Mouse (Mus musculus) myocyte (in vitro differentiated cells): ENCODE measurements around the gene Prdm1.

Experiments
- CEBPB ChIP-seq: IDR thresholded peaks from 2 replicates; pipeline ENCODE4 v1.6.1; 2011; ENCODE audit warnings: mild to moderate bottlenecking, moderate library complexity; ENCODE audit not compliant: poor library complexity, insufficient read depth, severe bottlenecking
- E2F4 ChIP-seq: IDR thresholded peaks from one replicate; pipeline ENCODE4 v1.6.1; 2011; ENCODE audit warnings: mild to moderate bottlenecking, control low read depth, moderate library complexity; ENCODE audit not compliant: insufficient read depth
- MAX ChIP-seq: IDR thresholded peaks from one replicate; pipeline ENCODE4 v1.6.1; 2011; ENCODE audit warnings: low read depth, mild to moderate bottlenecking, control low read depth
- MYOD1 ChIP-seq, 3 experiments: IDR thresholded peaks; one replicate each; pipeline ENCODE4 v1.6.1; 2011; ENCODE audit warnings: control low read depth in 2 of 3, low read depth in 2 of 3, mild to moderate bottlenecking in 2 of 3, moderate library complexity in 1 of 3; ENCODE audit not compliant: insufficient read length in 2 of 3, control insufficient read depth in 1 of 3
- MYOG ChIP-seq, 3 experiments: IDR thresholded peaks; one replicate each; pipeline ENCODE4 v1.6.1; 2011; ENCODE audit warnings: control low read depth in 2 of 3, low read depth in 2 of 3, mild to moderate bottlenecking in 2 of 3; ENCODE audit not compliant: insufficient read length in 2 of 3, control insufficient read depth in 1 of 3, insufficient read depth in 1 of 3
- POLR2A ChIP-seq: IDR thresholded peaks from one replicate; pipeline ENCODE4 v1.6.1; 2011; ENCODE audit warnings: low read depth, mild to moderate bottlenecking, control low read depth, moderate library complexity; ENCODE audit not compliant: insufficient read length
- POLR2AphosphoS2 ChIP-seq: IDR thresholded peaks from one replicate; pipeline ENCODE4 v1.6.1; 2011; ENCODE audit warnings: low read depth, control low read depth; ENCODE audit not compliant: insufficient read length
- REST ChIP-seq: IDR thresholded peaks from one replicate; pipeline ENCODE4 v1.6.1; 2011; ENCODE audit warnings: mild to moderate bottlenecking, control low read depth, moderate library complexity; ENCODE audit not compliant: insufficient read depth, insufficient read length
- SRF ChIP-seq: IDR thresholded peaks from one replicate; pipeline ENCODE4 v1.6.1; 2011; ENCODE audit warnings: low read depth; ENCODE audit not compliant: control insufficient read depth, insufficient read length
- TCF12 ChIP-seq: IDR thresholded peaks from one replicate; pipeline ENCODE4 v1.6.1; 2011; ENCODE audit warnings: mild to moderate bottlenecking, control low read depth; ENCODE audit not compliant: poor library complexity, insufficient read depth, severe bottlenecking
- USF1 ChIP-seq: IDR thresholded peaks from one replicate; pipeline ENCODE4 v1.6.1; 2011; ENCODE audit warnings: low read depth, mild to moderate bottlenecking, control low read depth, moderate library complexity

DNA sequence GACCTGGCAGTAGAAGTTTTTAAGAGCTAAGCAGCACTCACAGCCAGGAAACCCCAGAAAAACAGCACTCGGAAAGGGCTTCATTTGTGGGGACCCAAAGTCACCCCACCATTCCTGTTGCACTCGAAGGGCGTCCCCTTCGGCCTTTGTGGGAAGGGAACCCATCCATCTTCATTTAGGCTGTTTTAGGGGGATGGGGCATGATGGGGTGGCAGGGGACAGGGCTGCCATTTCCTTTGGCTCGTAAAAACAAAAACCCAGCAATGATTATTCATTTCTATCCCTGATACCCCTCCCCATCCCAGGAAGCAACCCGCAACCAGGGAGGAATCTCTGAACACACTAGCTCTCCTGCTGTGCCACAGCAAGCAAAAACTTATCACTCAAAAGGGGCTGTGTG lies 49.0 kb downstream of the Prdm1 start:
- TF ChIP-seq MAX (no peak), POLR2A (no peak), USF1 (no peak), CEBPB (no peak), POLR2AphosphoS2 (no peak), E2F4 (no peak), MYOG (IDR thresholded peaks at IDR 0.05; ENCODE audit: control insufficient read depth in 1 of 3, insufficient read depth in 1 of 3, insufficient read length in 2 of 3, low read depth in 2 of 3) (no peak), REST (no peak), MYOD1 (IDR thresholded peaks at IDR 0.05; ENCODE audit: control insufficient read depth in 1 of 3, insufficient read length in 2 of 3, low read depth in 2 of 3) (no peak), TCF12 (no peak), SRF (no peak)
